Mouse (Mus musculus) cerebellum, adult 9-11 months (tissue): Measurements from ENCODE around the gene Rflnb.

Experiments used
- DNase-seq: peaks from one replicate; pipeline ENCODE4 v3.0.0; 2022

Rflnb gene

GRCm38 (mm10) chr11:76027139-76028071 lies at the start of gene Rflnb:
Rflnb (minus strand) TSS chr11:76027782.
- peak; percentile 85 for DNase-seq

GRCm38 (mm10) chr11:76077341-76077740 lies 49.8 kb upstream of the Rflnb start:
- no peak for DNase-seq

GRCm38 (mm10) chr11:76074296-76075093 lies 46.9 kb upstream of the Rflnb start:
- DNase-seq = no peak

GRCm38 (mm10) chr11:76069816-76070215 lies 42.2 kb upstream of the Rflnb start:
- DNase-seq = no peak

GRCm38 (mm10) chr11:76066563-76067156 lies 39.1 kb upstream of the Rflnb start:
- peak; percentile 61 for DNase-seq

- DNase-seq = peak; percentile 74
These were observed 38.0 kb upstream of the Rflnb start for GRCm38 (mm10) chr11:76065521-76066095.

GRCm38 (mm10) chr11:76064411-76064810 lies 36.8 kb upstream of the Rflnb start:
- DNase-seq = no peak

- DNase-seq = no peak
These were observed 33.3 kb upstream of the Rflnb start for GRCm38 (mm10) chr11:76060906-76061305.

GRCm38 (mm10) chr11:76059971-76060370 lies 32.4 kb upstream of the Rflnb start:
- no peak for DNase-seq

GRCm38 (mm10) chr11:76056487-76056886 lies 28.9 kb upstream of the Rflnb start:
- DNase-seq = no peak

- peak; percentile 90 for DNase-seq
These were observed 24.9 kb upstream of the Rflnb start for GRCm38 (mm10) chr11:76052496-76052895.

- no peak for DNase-seq
These were observed 23.5 kb upstream of the Rflnb start for GRCm38 (mm10) chr11:76050967-76051512.

- DNase-seq = no peak
These were observed 22.9 kb upstream of the Rflnb start for GRCm38 (mm10) chr11:76050509-76050908.

GRCm38 (mm10) chr11:76045367-76045766 lies 17.8 kb upstream of the Rflnb start:
- DNase-seq = no peak

- no peak for DNase-seq
These were observed 16.9 kb upstream of the Rflnb start for GRCm38 (mm10) chr11:76044468-76044867.

- no peak for DNase-seq
These were observed 15.3 kb upstream of the Rflnb start for GRCm38 (mm10) chr11:76042882-76043281.

GRCm38 (mm10) chr11:76042041-76042638 lies 14.6 kb upstream of the Rflnb start:
- no peak for DNase-seq

GRCm38 (mm10) chr11:76040761-76041376 lies 13.3 kb upstream of the Rflnb start:
- peak; percentile 54 for DNase-seq

GRCm38 (mm10) chr11:76040106-76040505 lies 12.5 kb upstream of the Rflnb start:
- DNase-seq = no peak

- DNase-seq = peak; percentile 86
These were observed 11.9 kb upstream of the Rflnb start for GRCm38 (mm10) chr11:76039271-76040053.
